Comparison of ENCODE assay signal across 12 mouse cellular contexts in the genomic region with DNA sequence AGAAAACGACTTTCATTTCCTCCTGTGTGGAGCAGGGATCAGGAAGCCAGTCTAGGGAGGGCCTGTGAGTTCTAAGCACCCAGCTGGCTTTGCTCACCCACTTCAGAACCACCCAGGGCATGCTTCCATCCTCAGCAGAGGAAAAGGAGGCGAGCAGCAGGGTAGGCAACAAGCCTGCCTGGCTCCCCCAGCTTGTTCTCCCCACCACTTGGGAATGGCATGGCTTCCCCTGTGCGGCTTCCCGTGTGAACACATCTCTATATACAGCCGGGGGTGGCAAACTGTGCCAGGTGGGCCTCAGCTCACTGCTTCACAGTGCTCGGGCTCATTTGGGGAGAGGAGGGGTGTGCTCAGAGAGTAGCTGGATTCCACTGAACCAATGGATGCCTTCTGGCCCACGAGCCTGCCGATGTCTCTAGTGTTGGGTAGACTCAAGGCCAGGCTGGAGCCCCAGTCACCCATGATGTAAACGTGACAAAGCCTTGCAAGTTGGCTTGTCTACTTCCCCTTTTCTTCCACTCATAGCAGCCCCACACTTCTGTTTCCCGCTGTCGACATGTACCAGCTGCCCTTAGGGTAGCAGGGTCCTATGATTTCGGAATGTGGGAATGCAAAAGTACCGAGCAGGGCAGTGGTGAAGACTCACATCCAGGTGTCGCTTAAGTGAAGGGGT. TPM values are rescaled to one million over a fixed set of nuclear protein-coding genes. Genes with fewer than 3 reads are reported as not detected.
DNase-seq lines count a peak whose midpoint lies in the region; ATAC-seq lines count a peak whose summit lies in the region.
"Had no signal": no experiment of that assay in that cellular context is flagged by ENCODE, and none has a peak within 500 bp of the region (broad histone marks: within the 10 kb centered on the region; RNA-seq: fewer than 3 reads in every experiment).

No protein-coding gene starts in this region.

- DNase-seq in forebrain, embryonic 11.5 days (ENCODE audit: low spot score), result no peak
- peak; percentile 30 to 65 for DNase-seq in left cerebral cortex, postnatal 14 days (ENCODE audit: low spot score in 2 of 2)
- no peak for DNase-seq in left cerebral cortex, postnatal 4 days
- DNase-seq in brain, adult 2 months (ENCODE audit: low read depth, low spot score), result peak; percentile 72
- no peak for DNase-seq in kidney, postnatal 4 days
- no peak for DNase-seq in heart, embryonic 10.5 days (ENCODE audit: low spot score)
- DNase-seq: adrenal gland, postnatal 25 days; cerebellum, adult 9-10 months had no signal

- H3K4me2 ChIP-seq in forebrain, embryonic 13.5 days, result no peak overlapping the region
- H3K4me2 ChIP-seq in forebrain, embryonic 11.5 days (ENCODE audit: low read depth, low read length, severe bottlenecking), result no peak overlapping the region
- H3K4me2 ChIP-seq in midbrain, embryonic 13.5 days (replicated peaks), result no peak overlapping the region
- H3K4me2 ChIP-seq: liver, embryonic 11.5 days had no signal

- no peaks in the 10 kb centered on the region for H3K9me3 ChIP-seq in forebrain, embryonic 13.5 days (replicated peaks)
- H3K9me3 ChIP-seq in forebrain, embryonic 11.5 days (ENCODE audit: control insufficient read depth, low read length), result no peaks in the 10 kb centered on the region
- no peaks in the 10 kb centered on the region for H3K9me3 ChIP-seq in midbrain, embryonic 13.5 days
- no peaks in the 10 kb centered on the region for H3K9me3 ChIP-seq in heart, embryonic 10.5 days
- H3K9me3 ChIP-seq: megakaryocyte, embryonic 14.5 days had no signal

- no peaks in the 10 kb centered on the region for H3K27me3 ChIP-seq in forebrain, embryonic 13.5 days
- no peaks in the 10 kb centered on the region for H3K27me3 ChIP-seq in forebrain, embryonic 11.5 days (ENCODE audit: control insufficient read depth, insufficient read depth, low read length)
- H3K27me3 ChIP-seq in midbrain, embryonic 13.5 days, result 0 out of 2 replicates have a peak, but pooled peaks cover 3% of the 10 kb centered on the region
- H3K27me3 ChIP-seq in heart, embryonic 10.5 days (ENCODE audit: insufficient read depth, poor library complexity, severe bottlenecking), result peaks cover 23% of the 10 kb centered on the region

- no peak overlapping the region for H3K27ac ChIP-seq in forebrain, embryonic 13.5 days
- H3K27ac ChIP-seq in forebrain, embryonic 11.5 days (ENCODE audit: low read depth, low read length), result no peak overlapping the region
- no peak overlapping the region for H3K27ac ChIP-seq in midbrain, embryonic 13.5 days
- H3K27ac ChIP-seq in heart, embryonic 10.5 days, result no peak overlapping the region

- no peaks in the 10 kb centered on the region for H3K36me3 ChIP-seq in forebrain, embryonic 13.5 days (ENCODE audit: poor library complexity, severe bottlenecking)
- H3K36me3 ChIP-seq in forebrain, embryonic 11.5 days (ENCODE audit: control insufficient read depth, insufficient read depth, low read length), result no peaks in the 10 kb centered on the region
- no peaks in the 10 kb centered on the region for H3K36me3 ChIP-seq in midbrain, embryonic 13.5 days
- H3K36me3 ChIP-seq in heart, embryonic 10.5 days, result no peaks in the 10 kb centered on the region

- intact Hi-C loops in left cerebral cortex, postnatal 14 days (cut with DNase I), result loop anchor here (5.0 kb wide), 1 partner anchor 55 kb away; no protein-coding TSS in a partner anchor
- intact Hi-C loops in left cerebral cortex, postnatal 4 days (cut with DNase I), result no loop called here

- no peak overlapping the region for H3K4me3 ChIP-seq in forebrain, embryonic 13.5 days
- H3K4me3 ChIP-seq in forebrain, embryonic 11.5 days (ENCODE audit: low read depth, low read length), result no peak overlapping the region
- no peak overlapping the region for H3K4me3 ChIP-seq in midbrain, embryonic 13.5 days (replicated peaks)
- no peak overlapping the region for H3K4me3 ChIP-seq in heart, embryonic 10.5 days
- H3K4me3 ChIP-seq: megakaryocyte, embryonic 14.5 days had no signal

- peaks cover 30% of the 10 kb centered on the region for H3K4me1 ChIP-seq in forebrain, embryonic 13.5 days
- H3K4me1 ChIP-seq in forebrain, embryonic 11.5 days (replicated peaks; ENCODE audit: control insufficient read depth, insufficient read depth, low read length), result no peaks in the 10 kb centered on the region; the same call in 1 of the 2 replicates
- peaks cover 24% of the 10 kb centered on the region for H3K4me1 ChIP-seq in midbrain, embryonic 13.5 days (replicated peaks)
- H3K4me1 ChIP-seq in heart, embryonic 10.5 days, result peaks cover 18% of the 10 kb centered on the region

- ATAC-seq in forebrain, embryonic 13.5 days, result peak; percentile 57; the same call in 1 of the 2 replicates
- ATAC-seq in forebrain, embryonic 11.5 days (replicated peaks; ENCODE audit: low FRiP score), result no peak
- 0 out of 2 replicates have a peak, but pooled peaks have one; percentile 8 for ATAC-seq in midbrain, embryonic 13.5 days

- WGBS in forebrain, embryonic 13.5 days, result 85% methylated on average over 14 of the region's 14 CpGs
- 86% methylated on average over 14 of the region's 14 CpGs for WGBS in forebrain, embryonic 11.5 days
- WGBS in midbrain, embryonic 13.5 days, result 86% methylated on average over 14 of the region's 14 CpGs
- 78% methylated on average over 14 of the region's 14 CpGs for WGBS in heart, embryonic 10.5 days

- H3K9ac ChIP-seq in forebrain, embryonic 13.5 days, result no peak overlapping the region
- H3K9ac ChIP-seq in forebrain, embryonic 11.5 days (ENCODE audit: low read length), result no peak overlapping the region
- no peak overlapping the region for H3K9ac ChIP-seq in midbrain, embryonic 13.5 days (replicated peaks)

RNA-seq across cellular contexts. Expression of a gene that starts 20.5 kb away (rescaled TPM):
- 84.5 and 87.5 TPM in 2 replicates for polyA plus RNA-seq in forebrain, embryonic 13.5 days (2015; fragmentation: Nextera tagmentation; extraction: Ambion mirVana)
- polyA plus RNA-seq in forebrain, embryonic 11.5 days (2014; fragmentation: Nextera tagmentation; extraction: Ambion mirVana), result 155 and 170 TPM in 2 replicates
- 10 to 100 TPM; 58.3 to 58.8 TPM for total RNA-seq in left cerebral cortex, postnatal 14 days (2021)
- 10 to 100 TPM; 89.0 to 93.9 TPM for total RNA-seq in left cerebral cortex, postnatal 4 days (2021)
- polyA plus RNA-seq in midbrain, embryonic 13.5 days (2015; fragmentation: Nextera tagmentation; extraction: Ambion mirVana), result 136 and 138 TPM in 2 replicates
- 22.5 and 24.2 TPM in 2 replicates for polyA plus RNA-seq in heart, embryonic 10.5 days (2016; fragmentation: Nextera tagmentation; extraction: Ambion mirVana)

Comparison
In these comparisons a context has a peak if more than half of its experiments do, and no peak if none do; other contexts are left out.
1. DNase-seq: peak in left cerebral cortex, postnatal 14 days (2 of 2) and brain, adult 2 months (single experiment); none in forebrain, embryonic 11.5 days (single experiment), left cerebral cortex, postnatal 4 days (single experiment), kidney, postnatal 4 days (0 of 2) and heart, embryonic 10.5 days (single experiment).